Mouse (Mus musculus) brain, adult 2 months (tissue): ENCODE results near the gene Pnpla5.
A peak's percentile ranks its signal among the peaks of the same experiment; 100 is the strongest.
"Not testable (repeated sequence)": the region's sequence is repeated elsewhere in the genome, so short reads cannot be mapped to it uniquely, and the experiment has no call there.

ENCODE experiments used
- DNase-seq: peaks from one replicate; pipeline ENCODE4 v3.0.0; 2011; ENCODE audit warnings: low read depth, low spot score

The Pnpla5 gene

DNA sequence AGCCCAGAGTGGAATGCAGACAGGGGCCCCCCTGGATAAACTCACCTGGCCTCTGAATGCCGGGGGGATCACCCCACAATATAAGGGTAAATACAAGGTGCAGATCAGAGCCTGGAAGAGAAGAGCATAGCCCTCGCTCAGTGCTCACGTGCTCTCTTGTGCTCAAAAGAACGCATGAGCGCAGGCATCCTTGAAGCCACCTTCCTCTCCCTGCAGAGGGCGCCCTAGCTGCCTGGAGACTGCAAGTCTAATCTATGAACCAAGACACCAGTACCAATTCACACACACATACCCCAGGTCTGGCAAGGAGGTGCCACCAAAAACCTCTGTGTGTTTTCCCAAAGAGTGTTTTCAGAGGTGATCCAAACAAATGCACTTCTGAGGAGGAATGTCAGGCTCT is 2.4 kb downstream of the Pnpla5 start:
- DNase-seq = peak; percentile 81

GRCm38 (mm10) chr15:84116466-84116865 is 6.5 kb downstream of the Pnpla5 start:
- no peak for DNase-seq

GRCm38 (mm10) chr15:84115727-84116126 is 7.2 kb downstream of the Pnpla5 start:
- DNase-seq = peak; percentile 58

DNA sequence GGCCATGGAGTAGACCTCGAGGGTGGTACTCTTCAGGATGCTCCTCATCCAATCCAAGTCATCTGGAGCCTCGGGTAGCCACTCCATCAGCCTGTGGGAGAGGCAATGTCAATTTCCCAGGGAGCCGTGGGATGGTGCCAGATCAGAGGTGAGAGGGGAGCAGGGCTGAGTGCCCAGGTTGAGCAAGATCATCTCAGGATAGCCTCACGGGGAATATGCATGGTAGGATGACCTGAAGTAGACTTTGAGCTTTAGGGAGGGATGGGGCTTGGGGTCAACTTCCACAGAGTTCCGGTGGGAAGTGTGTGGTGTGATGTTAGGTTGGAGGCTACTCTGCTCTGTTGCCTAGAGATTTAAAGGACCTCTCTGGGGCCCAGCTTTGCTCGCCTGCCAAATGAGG is 9.1 kb downstream of the Pnpla5 start:
- no peak for DNase-seq

GRCm38 (mm10) chr15:84108899-84109298 is 14.1 kb downstream of the Pnpla5 start:
- no peak for DNase-seq

GRCm38 (mm10) chr15:84105924-84106500 is 17.0 kb downstream of the Pnpla5 start:
- no peak for DNase-seq

GRCm38 (mm10) chr15:84105105-84105923 is 17.7 kb downstream of the Pnpla5 start, which contains the start of gene Sult4a1:
Gene Sult4a1, minus strand, starts transcription at chr15:84105754.
- peak; percentile 81 for DNase-seq

GRCm38 (mm10) chr15:84104626-84105025 is 18.3 kb downstream of the Pnpla5 start:
- no peak for DNase-seq

GRCm38 (mm10) chr15:84097536-84097935 is 25.4 kb downstream of the Pnpla5 start:
- not testable (repeated sequence) for DNase-seq

- peak; percentile 81 for DNase-seq
These were observed 26.9 kb downstream of the Pnpla5 start for GRCm38 (mm10) chr15:84096051-84096450.

DNA sequence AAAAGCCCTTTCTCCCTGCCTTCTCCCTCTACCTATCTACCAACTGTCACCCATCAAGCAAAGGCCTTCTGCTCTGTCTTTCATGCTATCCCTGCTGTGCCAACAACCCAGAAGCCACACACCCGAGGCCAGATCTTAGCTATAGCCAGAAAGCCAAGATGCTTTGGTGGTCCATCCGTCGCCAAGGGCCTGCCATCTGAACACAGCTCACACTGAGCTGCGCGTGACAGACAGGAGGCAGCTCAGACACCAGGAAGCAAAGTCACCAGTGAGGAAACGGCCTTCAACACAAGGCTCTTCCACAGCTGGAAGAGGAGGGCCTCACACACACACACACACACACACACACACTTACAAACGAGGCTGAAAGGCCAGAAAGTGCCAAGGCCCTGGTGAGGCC is 28.1 kb downstream of the Pnpla5 start:
- DNase-seq = no peak

GRCm38 (mm10) chr15:84086775-84087174 is 36.2 kb downstream of the Pnpla5 start:
- no peak for DNase-seq

- no peak for DNase-seq
These were observed 36.6 kb downstream of the Pnpla5 start for GRCm38 (mm10) chr15:84086364-84086763.

DNA sequence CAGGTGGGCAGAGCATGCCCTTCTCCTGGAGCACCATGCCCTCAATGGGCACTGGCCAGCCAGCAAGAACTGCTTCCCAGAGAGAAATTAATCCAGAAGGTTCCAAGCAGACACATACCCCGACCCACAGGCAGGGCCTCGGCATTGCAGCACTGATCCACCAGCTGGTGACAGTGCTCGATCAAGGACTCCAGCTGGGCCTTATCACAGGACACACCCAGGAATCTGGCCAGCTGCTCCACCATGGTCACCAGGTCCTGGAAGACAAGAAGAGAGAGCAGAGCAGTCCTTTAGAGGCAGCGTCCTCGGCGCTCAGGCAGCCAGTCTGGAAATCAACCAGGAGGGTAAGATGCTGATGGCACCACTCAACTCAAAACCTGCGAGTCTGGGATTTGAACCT is 42.9 kb downstream of the Pnpla5 start:
- no peak for DNase-seq

DNA sequence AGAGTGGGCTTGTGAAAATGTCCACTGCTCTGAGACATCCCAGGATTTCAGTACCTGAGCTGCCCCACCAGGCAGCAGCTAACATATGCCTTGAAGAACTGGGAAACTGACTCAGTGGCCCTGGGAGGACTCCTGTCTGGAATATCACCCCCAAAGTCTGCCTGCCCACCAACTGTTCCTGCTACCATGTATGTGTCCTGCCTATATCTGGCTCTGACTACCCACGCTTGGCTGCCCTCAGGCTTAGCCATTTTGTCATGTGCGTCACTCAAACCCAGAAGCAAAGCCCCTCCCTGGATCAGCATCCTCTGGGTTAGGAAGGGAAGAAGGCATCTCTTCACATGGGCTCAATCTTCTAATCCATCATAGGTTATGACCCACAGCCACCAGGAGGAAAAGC is 43.5 kb downstream of the Pnpla5 start:
- peak; percentile 85 for DNase-seq

GRCm38 (mm10) chr15:84078667-84079066 is 44.3 kb downstream of the Pnpla5 start:
- peak; percentile 72 for DNase-seq

DNA sequence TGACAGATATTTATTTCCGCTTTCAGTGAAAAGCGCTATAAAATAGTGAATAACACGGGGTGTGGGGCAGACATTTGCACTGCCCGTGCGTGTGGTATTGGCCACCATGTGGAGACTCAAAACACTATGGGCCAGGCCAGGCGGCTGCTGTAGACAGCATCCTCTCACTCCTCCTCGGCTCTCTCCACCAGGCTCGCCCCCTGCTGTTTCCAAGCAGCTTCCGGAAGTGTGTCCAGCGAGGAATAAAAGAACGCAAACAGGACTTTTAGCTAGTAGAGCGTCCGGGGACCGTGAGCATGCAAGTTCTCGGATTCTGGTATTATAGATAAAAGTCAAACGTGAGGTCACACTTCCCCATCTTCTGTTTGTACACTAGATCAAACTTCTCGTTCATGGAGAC is 45.8 kb downstream of the Pnpla5 start:
- no peak for DNase-seq

GRCm38 (mm10) chr15:84074705-84075185 is 48.2 kb downstream of the Pnpla5 start:
- DNase-seq = peak; percentile 50

GRCm38 (mm10) chr15:84073911-84074704 is 48.9 kb downstream of the Pnpla5 start:
- peak; percentile 78 for DNase-seq

- peak; percentile 58 for DNase-seq
These were observed 49.9 kb downstream of the Pnpla5 start for GRCm38 (mm10) chr15:84073058-84073457.

GRCm38 (mm10) chr15:84072226-84072625 is 50.7 kb downstream of the Pnpla5 start:
- peak; percentile 90 for DNase-seq

DNA sequence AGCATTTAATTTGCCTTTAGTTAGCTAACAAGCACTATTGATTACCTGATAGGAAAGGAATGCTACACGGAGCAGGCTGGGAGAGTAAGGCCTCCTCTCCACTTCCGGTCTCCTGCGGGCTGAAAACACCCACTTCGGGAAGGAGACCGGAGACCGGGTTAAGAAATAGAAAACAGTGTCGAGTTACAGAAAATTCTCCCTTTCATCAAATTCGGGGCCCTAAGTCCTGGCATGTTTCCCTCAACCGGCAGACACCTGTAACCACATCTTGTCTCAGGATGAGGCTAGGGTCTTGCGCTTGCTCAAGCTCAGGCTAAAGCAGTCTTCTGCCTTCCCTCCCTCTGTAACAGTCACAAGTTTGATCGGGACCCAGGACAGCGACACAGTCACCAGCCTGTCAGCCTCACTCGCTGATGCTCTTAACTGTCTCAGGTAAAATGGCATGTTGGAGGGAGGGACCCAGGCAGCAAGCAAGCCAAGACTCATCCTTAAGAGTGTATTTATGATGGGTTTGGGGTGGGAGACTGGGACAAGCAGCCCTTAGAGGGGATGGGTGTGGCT is 52.8 kb downstream of the Pnpla5 start:
- DNase-seq = no peak
